Mouse (Mus musculus): Measurements from ENCODE around the gene Rab27a. TPM values are rescaled to one million over a fixed set of nuclear protein-coding genes. Genes with fewer than 3 reads are reported as not detected.
"Not testable (repeated sequence)": the region's sequence is repeated elsewhere in the genome, so short reads cannot be mapped to it uniquely, and the experiment has no call there.

Rab27a gene
- total RNA-seq, 2 experiments from 2014 or later = 2.1 TPM

DNA sequence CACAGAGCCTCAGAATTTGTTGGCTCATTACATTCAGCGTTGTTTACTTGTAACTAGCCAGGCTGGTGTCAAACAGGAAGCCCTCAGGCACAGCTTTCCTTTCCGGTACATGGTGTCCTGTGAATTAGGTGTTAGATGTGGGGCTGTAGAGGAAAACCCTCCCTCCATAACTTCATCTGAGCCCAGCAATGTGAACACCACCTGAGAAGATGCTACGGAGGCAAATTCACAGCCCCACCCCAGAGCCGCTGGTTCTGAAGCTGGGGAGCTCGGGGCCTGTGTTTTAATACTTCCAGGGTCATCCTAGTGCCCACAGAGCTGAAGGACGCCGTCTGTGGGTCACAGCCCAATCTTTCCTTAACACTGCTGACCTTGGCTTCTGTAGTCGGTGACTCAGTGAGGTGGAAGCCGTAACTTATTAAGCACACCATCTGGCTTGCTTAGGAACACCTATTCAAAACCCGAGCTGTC, 10.8 kb downstream of the Rab27a start:
- Histone ChIP-seq H3K4me3 (no peak overlapping the region; the same call in 1 of the 2 replicates), H3K27ac (peak overlapping the region; percentile 70)
- no peak for TF ChIP-seq CTCF (IDR thresholded peaks at IDR 0.05)
- DNase-seq = no peak
- intact Hi-C loops (cut with DNase I) = no loop called here

DNA sequence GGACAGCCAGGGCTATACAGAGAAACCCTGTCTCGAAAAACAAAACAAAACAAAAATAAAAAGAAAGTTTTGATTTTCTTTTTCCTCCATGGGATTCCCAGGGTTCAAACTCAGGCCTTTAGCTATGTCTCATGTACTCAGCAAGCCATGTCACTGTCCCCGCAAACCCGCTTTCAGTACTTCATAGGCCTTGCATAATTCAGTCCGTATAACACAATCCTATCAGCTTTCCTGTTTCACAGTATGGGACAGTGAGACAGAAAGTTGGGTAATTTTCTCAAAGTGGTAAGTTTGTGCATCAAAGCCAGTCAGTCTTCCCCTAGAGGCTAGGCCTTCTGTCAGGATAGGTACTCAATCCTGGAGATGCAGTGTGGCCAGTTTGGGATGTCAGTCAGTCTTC, 14.6 kb downstream of the Rab27a start:
- no peak for DNase-seq
- intact Hi-C loops (cut with DNase I) = no loop called here
- no peak for TF ChIP-seq CTCF (IDR thresholded peaks at IDR 0.05)
- Histone ChIP-seq H3K27ac (no peak overlapping the region), H3K4me3 (no peak overlapping the region)

DNA sequence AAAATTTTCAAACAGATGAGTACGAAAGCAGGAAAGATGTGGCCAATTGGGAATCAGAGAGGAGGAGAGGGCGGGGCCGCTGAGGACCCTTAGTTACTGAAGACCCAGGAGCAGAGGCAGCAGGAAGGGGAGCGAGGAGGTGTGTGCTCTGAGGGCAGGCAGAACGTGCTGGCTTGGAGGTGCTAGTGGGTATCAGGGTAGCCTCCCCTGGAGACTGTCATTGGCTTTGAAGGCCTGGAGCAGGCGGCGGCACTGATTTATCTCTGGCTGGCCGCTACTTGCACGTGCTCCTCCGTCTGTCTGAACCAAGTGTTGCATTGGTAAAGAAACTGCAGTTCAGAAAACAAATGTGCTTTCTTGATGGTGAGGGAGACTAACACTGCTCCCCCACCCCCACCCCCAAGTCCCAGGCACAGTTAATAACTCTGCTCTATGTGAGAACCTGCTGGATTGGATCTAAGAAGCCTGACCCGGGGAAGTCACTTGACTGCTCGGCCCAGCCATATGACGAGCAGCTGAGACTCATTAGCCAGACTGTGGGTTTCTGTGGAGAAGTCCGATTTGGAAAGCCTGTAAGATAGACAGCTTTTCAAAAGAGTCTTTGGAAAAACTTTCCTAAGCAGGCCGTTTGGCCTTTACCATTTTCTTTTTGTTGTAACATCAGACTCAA, 19.1 kb downstream of the Rab27a start:
- DNase-seq = no peak
- Histone ChIP-seq H3K4me3 (no peak overlapping the region), H3K27ac (no peak overlapping the region)
- no peak for TF ChIP-seq CTCF (IDR thresholded peaks at IDR 0.05)
- intact Hi-C loops (cut with DNase I) = no loop called here

DNA sequence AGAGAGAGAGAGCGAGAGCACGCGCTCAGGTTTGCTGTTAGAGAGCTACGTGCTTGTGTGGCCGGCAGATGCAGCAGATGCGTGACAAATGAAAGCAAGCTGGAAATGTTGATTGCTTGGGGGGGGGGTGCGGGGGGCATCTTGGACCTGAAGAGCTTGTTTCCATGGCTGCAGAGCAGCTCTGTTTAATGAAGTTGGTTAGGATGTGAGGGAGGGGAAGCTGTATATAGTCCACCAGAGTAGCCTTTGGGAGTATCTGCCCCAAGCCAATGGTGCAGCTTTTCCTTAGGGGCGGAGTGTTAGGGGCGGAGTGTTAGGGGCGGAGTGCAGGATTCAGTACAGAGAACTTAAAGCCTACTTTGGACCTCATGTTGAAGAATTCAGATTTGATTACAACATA, 22.4 kb downstream of the Rab27a start:
- DNase-seq = no peak
- intact Hi-C loops (cut with DNase I) = no loop called here
- peak overlapping the region; percentile 35; the same call in 1 of the 2 replicates for H3K4me3 ChIP-seq
- no peak overlapping the region for H3K27ac ChIP-seq
- no peak for TF ChIP-seq CTCF (IDR thresholded peaks at IDR 0.05)

DNA sequence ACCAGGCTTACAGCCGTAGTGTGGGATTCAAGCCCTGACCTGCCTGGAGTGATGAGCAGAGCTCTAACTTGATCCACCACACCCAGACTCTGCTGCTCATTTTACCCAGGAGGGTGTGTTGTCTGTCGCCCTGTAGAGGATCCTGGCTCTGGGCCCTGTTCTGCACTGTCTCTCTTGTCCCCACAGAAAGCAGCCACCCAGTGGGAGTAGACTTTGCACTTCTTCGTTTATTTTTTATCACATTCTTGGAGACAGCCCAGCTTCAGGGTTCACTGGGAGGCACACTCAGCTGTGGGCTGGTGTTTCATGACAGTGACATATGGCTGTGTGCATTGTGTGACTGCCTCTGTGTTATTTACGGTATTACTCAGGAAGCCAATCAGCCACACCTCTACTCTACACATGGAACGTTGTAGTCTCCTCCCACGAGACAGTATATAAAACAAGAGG, 23.6 kb downstream of the Rab27a start:
- intact Hi-C loops (cut with DNase I) = no loop called here
- H3K4me3 ChIP-seq = no peak overlapping the region
- no peak for DNase-seq
- TF ChIP-seq CTCF (IDR thresholded peaks at IDR 0.05) = no peak
- H3K27ac ChIP-seq = peak overlapping the region; percentile 48

DNA sequence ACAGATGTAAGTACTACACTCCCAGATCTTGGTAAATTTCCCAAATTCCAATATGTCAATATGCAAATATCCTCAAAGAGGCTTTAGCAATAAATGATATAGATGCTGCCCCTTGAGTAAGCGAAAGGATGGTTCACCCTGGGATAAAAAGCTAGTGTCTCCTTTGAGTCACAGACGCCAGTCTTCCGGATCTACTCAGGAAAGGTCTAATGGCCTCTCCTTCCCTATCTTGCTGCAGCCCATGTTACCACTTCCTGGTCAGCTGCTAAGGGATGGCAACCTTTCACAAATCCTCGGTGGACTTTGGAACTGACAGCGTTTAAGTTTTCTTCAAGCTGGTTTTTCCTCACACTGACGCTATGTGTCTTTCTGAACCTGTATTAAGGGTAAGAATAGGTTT, 24.0 kb downstream of the Rab27a start:
- Histone ChIP-seq H3K27ac (peak overlapping the region; percentile 48), H3K4me3 (no peak overlapping the region)
- no peak for TF ChIP-seq CTCF (IDR thresholded peaks at IDR 0.05)
- DNase-seq = no peak
- intact Hi-C loops (cut with DNase I) = no loop called here

DNA sequence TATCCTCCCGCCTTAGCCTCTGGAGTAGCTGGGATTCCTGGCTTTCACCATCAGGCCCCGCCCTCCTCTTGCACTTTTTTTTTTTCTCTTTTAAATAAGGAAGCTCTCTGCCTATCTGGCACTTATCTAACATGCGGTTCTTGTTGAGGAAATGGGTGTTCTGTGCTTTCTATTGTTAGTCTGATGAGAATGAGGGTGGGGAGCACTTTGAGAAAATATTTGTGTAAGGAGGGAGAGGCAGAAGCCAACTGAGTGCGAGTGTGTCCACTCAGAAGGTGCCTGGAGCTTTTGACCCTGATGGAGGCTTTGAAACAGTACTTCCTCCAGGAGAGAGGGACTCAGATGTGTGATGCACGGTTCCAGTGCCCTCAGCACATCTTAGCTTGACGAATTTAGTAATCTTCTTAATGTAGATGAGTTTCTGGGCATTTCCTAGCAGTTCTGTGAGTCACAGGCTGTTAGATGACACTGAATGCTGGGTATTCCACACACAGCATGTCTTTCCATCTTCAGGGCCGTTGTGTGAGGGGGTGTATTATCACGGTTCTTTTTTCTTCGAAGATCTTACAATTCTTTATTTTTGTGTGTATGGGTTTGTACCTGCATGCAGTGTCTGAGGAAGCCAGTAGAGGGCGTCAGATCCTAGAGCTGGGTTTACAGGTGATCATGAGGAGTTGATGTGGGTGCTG, 26.5 kb downstream of the Rab27a start:
- DNase-seq = no peak
- Histone ChIP-seq H3K27ac (peak overlapping the region; percentile 31; the same call in 1 of the 2 replicates), H3K4me3 (no peak overlapping the region)
- 0 out of 2 replicates have a peak, but pooled peaks have one; percentile 11 for TF ChIP-seq CTCF (IDR thresholded peaks at IDR 0.05)
- intact Hi-C loops (cut with DNase I) = no loop called here

DNA sequence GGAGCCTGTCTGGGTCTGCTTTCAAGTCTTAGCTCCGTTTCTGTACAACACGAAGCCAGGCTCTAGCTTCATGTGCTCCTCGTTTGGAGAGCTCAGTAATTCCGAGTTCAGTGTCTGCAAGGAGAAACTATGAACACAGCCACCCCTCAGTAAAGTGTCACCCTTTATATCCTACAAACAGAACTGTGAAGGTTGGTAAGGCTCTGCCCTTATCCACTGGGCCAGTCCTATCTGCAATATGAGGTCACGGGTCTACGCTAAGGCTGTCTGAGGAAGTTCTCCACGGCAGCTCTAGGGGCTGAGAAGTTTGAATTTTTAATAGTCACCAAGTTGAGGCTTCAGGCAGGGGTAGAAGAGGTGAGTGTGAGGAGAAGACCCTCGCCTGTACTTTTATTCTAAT, 27.8 kb downstream of the Rab27a start:
- no peak overlapping the region for H3K4me3 ChIP-seq
- H3K27ac ChIP-seq = no peak overlapping the region
- no peak for TF ChIP-seq CTCF (IDR thresholded peaks at IDR 0.05)

DNA sequence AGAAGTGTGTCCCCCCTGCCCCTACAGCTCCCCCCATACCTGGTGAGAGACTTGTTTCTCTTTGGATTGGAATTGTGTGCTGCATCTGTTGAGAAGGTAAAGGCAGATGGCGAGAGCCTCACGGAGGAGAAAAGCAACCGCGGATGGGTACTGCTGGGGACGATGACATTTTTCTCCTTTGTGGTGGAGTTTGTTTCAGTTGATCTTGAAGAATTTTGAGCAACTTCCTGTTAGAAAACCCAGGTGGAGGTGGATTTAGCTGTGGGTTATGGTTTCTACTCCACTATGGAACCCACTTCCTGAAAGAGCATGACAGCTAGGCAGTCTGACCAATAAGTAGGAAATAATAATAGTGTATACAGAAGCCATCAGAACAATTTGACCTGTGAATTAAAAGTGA, 28.5 kb downstream of the Rab27a start:
- intact Hi-C loops (cut with DNase I) = no loop called here
- Histone ChIP-seq H3K27ac (no peak overlapping the region), H3K4me3 (no peak overlapping the region)
- DNase-seq = no peak
- no peak for TF ChIP-seq CTCF (IDR thresholded peaks at IDR 0.05)

More for the DNA sequence above, 27.8 kb downstream of the Rab27a start:
- no peak for DNase-seq
- intact Hi-C loops (cut with DNase I) = no loop called here

DNA sequence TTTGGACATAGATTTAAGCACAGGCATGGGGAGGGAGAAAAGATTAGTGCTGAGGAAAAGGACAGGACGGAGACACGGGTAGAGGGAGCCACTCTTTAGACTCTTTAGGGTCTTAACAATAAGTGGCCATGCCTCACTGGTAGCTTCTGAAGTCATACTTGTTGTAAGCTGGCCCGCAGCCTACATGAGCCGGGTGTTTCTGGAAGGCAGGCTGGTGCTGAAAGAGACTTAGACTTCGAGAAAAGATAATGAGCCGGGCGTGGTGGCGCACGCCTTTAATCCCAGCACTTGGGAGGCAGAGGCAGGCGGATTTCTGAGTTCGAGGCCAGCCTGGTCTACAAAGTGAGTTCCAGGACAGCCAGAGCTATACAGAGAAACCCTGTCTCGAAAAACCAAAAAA, 34.7 kb downstream of the Rab27a start:
- H3K4me3 ChIP-seq; H3K27ac ChIP-seq; DNase-seq; intact Hi-C loops (cut with DNase I): not testable (repeated sequence)

DNA sequence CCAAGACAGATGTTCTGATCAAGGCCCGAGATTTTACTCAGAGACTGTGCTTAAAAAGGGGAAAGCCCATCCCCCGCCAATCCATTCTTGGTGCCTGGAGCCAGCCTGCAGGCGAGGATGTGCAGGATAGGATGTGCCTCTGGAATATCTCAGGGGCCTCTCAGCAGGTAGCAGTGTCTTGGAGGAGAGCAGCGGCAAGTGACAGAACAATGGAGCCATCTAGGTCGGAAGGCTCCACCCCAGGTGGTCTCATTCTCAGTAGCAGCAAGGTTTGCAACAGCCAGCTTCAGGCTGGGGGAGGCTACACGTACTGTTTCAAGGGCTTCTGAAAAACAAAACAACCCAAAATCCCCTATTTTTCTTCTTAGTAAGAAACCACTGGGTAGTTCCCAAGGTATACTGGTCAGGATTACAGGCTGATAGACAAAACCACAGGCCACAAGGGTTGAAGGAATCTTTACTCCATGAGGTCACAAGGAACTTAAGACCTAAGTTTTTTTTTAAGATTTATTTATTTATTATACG, 35.2 kb downstream of the Rab27a start:
- no peak for DNase-seq
- TF ChIP-seq CTCF (IDR thresholded peaks at IDR 0.05) = no peak
- intact Hi-C loops (cut with DNase I) = no loop called here
- H3K4me3 ChIP-seq = no peak overlapping the region
- H3K27ac ChIP-seq = no peak overlapping the region

DNA sequence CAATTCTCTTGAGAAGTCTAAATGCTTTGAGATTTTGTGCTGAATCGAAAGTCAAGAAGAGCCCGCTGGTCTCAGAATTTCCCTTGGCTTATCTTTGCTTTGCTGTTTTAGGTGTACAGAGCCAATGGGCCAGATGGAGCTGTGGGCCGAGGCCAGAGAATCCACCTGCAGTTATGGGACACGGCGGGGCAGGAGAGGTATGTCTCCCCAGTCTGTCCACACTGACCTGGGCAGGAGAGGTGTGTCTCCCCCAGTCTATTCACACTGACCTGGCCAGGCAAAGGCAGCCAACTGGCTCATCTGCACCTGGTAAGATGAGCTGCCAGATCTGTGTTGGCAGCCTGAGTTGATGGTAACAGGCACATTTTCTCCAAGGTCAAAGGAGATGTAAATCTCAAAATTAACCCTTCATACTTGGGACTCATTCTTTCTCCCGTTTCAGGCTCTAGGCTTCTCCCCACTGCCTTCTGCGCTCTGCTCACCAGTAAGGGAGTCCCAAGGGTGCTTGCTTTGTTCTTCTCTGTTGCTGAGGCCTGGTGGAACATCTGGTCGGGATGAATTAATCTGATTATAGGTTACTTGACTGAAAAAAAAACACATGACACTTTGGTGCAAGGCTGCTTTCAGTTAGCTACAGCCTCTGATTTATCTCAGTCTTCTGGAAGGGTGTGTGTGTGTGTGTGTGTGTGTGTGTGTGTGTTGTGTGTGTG, 37.8 kb downstream of the Rab27a start:
- Histone ChIP-seq H3K27ac (no peak overlapping the region), H3K4me3 (no peak overlapping the region)
- DNase-seq = no peak
- intact Hi-C loops (cut with DNase I) = no loop called here
- TF ChIP-seq CTCF (IDR thresholded peaks at IDR 0.05) = no peak

DNA sequence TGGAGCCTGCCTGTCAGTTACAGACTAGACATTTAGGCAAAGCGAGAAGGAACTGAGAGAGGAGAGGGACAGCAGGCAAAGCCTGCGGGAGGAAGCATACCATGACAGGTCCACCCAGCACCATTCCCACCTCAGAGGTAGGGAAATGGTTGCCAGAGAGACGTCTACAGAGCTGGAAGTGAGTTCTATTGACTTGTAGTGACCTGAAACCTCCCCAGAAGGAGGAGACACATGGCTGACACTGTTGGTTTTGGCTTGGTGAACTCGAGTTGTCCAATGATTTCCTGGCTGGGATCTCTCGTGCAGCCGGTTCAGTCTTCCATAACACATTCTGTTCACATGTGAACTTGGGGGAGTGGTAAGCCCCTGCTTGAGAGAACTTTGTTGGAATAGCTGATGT, 39.3 kb downstream of the Rab27a start:
- no peak for DNase-seq
- intact Hi-C loops (cut with DNase I) = no loop called here
- no peak overlapping the region for H3K4me3 ChIP-seq
- H3K27ac ChIP-seq = no peak overlapping the region
- TF ChIP-seq CTCF (IDR thresholded peaks at IDR 0.05) = no peak

Measured in gastrocnemius, adult 2 months (tissue).